Mouse (Mus musculus) cerebellum, postnatal 10 days (tissue): Measurements from ENCODE around the gene Sema3b.
"Not testable (repeated sequence)": the region's sequence is repeated elsewhere in the genome, so short reads cannot be mapped to it uniquely, and the experiment has no call there.

Experiments
- DNase-seq, 2 experiments: peaks; one replicate each; pipeline ENCODE4 v3.0.0; 2021; ENCODE audit warnings: mixed read lengths in 2 of 2

The Sema3b gene

DNA sequence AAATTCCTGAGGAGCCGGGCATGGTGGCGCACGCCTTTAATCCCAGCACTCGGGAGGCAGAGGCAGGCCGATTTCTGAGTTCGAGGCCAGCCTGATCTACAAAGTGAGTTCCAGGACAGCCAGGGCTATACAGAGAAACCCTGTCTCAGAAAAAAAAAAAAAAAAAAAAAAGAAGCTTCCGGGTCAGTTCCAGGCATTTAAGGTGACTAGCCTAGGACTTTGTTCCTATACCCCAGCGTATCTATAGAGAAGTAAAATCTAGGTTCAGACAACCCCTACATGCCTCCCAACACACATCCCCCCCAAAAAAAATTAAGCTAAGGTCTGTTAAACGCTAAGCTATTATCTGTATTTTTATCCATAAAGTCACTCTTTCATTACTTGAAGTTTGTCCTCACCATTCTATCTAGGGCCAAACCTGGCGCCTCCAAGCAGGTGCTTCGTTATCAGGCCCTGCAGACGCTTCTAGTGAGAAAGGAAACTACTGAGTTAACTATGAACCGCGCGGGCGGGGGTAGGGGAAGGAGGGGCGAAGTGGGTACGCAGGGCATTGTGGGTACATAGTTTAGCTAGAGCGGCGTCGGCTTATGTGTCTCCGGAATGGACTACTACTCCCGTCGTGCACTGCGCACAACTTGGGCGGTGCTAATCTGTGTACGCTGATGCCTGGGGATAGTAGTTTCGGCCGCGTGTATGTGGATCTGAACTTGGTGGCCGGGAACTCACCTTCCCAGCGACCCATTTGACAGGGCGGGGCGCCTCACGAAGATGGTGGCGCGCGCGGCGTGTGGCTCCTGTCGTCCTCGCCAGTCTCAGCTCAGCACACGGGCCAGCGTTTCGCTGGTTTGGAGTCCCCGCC lies 21.8 kb downstream of the Sema3b start, which contains the start of gene Ifrd2:
TSS of gene Ifrd2 (plus strand) at position 669 of the 859 bp plus-strand sequence.
- DNase-seq: peak; percentile 95 to 98

DNA sequence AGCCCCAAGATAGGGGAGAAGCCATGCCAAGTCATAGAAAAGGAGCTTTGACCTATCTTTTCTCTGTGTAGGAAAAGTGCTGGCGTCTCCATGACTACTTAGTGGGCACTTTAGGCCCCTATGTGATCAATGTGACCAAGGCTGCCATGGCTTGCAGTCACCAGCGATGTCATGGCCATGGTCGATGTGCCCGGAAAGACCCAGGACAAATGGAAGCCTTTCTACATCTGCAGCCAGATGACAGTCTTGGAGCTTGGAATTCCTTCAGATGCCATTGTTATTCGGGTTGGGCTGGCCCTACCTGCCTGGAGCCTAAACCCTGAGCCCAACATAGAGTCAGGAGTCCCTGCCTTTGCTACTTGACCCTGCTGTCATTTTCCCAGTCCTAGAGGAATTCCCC lies 22.5 kb downstream of the Sema3b start:
- no peak for DNase-seq

DNA sequence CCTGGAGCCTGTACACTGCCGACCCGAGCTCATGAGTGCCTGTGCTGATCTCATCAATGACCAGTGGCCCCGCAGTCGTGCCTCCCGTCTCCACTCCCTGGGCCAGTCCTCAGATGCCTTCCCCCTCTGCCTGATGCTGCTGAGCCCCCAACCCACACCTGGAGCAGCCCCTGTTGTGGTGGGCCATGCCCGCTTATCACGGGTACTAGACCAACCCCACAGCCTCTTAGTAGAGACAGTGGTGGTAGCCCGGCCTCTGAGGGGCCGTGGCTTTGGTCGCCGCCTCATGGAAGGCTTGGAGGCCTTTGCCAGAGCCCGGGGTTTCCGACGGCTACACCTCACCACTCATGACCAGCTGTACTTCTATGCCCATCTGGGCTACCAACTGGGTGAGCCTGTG lies 25.9 kb downstream of the Sema3b start:
- DNase-seq: no peak

DNA sequence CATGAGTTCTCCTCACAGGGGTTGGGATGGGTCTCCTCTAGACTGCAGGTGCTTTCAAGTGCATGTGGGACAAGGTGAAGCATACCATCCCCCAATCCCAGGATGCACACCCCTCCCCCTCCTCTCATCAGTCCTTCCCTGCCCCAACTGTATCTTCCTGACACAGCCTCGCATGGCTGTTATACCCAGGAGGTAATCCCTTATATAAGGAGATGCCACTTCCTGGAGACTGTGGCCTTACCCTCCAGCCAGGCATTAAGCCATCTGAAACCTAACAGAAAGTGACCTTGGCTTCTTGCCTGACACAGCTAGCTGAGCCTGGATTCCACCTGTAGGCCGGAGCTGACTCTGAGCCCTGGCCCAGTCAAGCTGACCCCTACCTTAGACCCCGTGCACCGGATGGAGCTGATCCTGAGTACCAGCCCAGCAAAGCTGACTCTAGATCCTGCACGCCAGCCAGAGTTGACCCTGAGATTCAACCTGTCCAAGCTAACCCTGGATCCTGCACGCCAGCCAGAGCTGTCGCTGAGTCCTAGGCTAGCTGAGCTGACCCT lies 26.4 kb downstream of the Sema3b start:
- no peak for DNase-seq

DNA sequence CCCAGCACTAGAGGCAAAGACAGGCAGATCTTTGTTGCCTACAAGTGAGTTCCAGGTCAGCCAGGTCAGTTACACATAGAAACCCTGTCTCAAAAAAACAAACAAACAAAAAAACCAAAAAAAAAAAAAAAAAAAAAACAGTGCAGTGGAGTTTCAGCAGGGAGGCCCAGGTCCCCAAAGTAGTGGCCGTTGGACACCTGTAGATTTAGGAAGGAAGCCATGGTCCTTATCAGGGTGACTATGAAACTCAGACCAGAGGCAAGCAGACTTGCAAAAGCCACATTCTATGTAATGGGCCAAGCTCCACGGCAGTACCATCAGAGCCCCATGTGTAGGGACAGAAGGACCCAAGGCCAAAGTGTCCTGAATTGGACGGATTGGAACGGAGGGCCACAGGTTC lies 27.4 kb downstream of the Sema3b start:
- DNase-seq: no peak

DNA sequence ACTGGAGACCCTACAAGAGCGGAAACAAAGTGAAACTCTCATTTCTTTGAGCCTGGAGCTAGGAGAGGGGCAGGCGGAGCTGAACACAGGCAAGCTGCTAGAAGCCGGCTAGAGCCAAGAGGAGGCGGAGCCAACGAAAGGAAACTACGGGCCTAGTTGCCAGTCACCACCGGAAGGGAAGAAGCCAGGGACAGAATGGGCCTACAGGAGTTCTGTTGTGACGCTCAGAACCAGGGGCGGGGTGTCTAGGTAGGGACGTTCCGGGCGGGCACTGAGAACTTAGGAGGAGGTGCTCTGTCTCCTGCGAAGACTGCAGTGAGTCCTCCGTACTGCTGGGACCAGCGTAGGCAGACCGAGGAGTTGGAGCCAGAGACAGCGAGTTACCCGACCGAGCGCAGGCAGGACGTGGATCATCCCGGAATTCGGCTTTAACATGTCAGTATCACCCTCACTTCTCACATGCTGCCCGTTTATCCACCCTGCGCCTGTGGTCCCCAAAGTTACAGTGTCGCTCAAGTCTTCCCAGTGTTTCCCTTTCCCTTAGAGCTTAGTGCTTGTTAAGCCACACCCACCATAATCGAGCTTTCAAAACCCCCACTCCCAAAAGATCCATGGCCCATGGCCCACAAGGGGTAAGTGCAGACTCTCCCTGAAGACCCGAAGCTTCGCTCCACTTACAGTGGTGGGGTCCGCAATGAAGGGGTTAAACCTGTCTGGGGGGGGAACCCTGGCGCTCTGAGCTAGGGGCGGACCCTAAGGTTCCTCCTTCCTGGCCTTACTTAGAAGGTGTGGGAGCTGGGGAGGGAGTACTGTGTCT lies 28.3 kb downstream of the Sema3b start, which contains the start of gene Hyal3:
TSS of gene Hyal3 (plus strand) at position 318 of the 817 bp plus-strand sequence.
- DNase-seq: peak; percentile 92 to 94

DNA sequence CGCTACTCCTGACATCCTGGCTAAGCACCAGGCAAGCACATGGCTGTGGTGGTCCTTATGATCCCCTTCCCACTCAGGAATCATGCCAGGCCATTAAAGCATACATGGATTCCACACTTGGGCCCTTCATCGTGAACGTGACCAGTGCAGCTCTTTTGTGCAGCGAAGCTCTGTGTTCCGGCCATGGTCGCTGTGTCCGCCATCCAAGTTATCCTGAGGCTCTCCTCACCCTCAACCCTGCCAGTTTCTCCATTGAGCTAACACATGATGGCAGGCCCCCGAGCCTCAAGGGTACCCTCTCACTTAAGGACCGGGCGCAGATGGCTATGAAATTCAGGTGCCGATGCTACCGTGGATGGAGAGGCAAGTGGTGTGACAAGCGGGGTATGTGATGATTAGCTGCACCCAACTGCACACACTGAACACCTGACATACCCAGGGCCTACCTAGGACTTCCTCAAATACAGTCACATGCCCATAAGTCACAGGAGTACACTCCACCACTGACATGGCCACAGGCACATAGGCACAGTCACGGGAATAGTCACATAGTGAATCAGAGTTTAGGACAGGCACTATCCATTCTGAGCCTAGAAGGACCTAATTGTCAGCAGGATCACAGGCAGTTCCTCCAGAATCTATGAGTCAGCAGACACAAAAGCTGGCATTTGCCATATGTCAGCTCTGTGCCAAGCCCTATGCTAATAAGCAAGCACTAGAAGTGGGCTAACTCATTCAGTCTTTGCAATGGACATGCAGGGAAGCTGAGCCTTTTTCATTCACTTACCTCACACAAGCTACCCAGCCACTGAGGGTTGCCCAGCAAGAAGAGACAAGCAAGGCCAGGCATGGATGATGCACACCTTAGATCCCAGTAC lies 29.8 kb downstream of the Sema3b start:
- no peak for DNase-seq

DNA sequence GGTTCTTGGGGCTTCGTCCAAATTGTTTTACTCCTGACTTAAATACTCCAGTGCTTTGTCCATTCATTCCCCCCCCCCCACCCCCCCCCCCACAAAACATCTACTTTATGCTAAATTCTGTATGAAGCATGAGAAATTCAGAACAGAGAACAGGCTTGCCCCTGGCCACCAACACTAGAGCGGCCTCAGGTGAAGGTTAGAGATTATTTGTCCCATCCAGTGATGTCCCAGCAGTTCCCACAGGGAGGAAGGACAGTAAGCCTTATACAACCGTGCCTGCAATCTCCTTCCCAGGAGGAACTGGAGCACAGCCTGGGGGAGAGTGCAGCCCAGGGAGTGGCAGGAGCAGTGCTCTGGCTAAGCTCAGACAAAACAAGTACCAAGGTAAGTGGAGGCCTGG lies 30.4 kb downstream of the Sema3b start, which contains the start of gene Naa80:
TSS of gene Naa80 (plus strand) at position 301 of the 400 bp plus-strand sequence.
- DNase-seq: no peak

DNA sequence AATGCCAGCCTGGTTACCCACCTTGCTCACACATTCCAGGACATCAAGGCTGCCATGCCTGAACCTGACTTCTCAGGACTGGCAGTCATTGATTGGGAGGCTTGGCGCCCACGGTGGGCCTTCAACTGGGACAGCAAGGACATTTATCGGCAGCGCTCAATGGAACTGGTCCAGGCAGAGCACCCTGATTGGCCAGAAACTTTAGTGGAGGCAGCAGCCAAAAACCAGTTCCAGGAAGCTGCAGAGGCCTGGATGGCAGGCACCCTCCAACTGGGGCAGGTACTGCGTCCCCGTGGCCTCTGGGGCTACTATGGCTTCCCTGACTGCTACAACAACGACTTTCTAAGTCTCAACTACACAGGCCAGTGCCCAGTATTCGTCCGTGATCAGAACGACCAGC lies 31.2 kb downstream of the Sema3b start:
- peak in 1 of 2 experiments; percentile 23 for DNase-seq

DNA sequence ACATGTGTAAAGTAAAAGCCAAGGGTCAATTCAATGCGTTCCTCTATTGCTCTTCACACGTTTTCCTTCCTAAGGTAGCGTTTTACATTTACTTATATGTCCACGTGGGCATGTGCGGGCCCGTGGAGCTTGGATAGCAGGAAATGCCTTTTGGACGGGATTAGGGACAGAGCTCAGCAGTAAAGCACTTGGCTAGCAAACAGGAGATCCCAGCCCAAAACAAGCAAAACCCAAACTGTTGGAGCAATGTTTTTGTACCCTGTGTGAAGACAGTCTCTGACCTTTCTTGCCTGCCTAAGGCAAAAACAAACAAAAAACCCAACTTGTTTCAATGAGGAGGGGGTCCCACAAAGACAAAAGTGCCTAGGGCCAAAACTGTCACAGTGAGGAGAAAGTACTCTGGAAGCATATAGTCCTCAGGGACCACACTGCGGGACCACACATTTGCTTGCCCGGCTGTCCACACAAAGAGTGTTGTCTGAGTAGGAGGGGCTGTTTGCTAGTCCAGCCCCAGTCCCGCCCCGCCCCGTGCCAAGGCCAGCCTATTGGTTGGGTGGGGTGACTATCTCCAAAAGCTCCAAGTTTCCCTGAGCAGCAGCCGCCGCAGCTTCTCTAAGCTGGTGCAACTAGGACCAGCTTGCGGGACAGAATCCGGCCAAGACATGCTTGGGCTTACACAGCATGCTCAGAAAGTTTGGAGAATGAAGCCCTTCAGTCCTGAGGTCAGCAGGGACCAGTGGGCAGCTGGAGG lies 32.5 kb downstream of the Sema3b start, which contains the start of gene Hyal1:
TSS of gene Hyal1 (plus strand) at position 571 of the 751 bp plus-strand sequence.
- peak; percentile 81 to 87 for DNase-seq

DNA sequence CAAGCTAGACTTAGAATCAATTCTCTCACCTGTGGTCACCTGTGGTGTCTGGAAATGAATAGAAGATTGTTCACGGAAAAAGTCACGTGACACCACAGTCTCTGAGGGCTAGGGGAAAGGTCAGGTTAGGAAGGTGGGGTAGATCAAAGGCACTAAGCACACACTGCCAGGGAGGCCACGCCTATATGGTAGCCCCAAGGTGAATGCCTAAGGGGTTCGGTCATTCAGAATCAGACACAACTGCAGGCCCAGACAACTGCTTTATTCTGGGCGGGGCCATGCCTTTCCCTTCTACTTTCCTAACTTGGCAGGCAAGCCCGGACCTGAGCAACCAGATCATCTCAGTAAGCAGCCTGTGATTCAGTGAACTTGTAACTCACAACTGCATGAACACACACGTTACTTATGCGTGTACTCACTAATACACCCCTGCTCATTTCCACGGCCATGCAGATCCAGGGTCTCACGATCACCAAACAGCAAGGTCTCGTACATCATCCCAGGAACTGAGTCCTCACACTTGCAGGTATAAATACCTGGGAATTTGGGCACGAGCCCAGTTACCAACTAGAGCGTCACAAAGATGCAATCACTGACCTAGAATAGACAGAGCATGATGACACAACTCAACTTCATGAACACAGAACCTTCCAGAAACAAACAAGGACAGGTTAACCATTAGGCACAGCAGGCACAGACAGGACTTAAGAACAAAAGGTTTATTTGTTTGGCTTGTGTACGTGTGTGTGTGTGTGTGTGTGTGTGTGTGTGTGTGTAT lies 33.3 kb downstream of the Sema3b start:
- peak; percentile 64 to 72 for DNase-seq

DNA sequence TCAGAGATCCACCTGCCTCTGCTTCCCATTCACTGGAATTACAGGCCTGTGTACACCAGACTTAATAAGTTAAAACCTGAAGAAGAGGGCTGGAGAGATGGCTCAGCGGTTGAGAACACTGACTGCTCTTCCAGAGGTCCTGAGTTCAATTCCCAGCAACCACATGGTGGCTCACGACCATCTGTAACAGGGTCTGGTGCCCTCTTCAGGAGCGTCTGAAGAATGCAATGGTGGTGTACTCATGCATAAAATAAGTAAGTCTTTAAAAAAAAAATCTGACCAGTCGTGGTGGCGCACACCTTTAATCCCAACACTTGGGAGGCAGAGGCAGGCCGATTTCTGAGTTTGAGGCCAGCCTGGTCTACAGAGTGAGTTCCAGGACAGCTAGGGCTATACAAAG lies 35.3 kb downstream of the Sema3b start:
- DNase-seq: not testable (repeated sequence)

DNA sequence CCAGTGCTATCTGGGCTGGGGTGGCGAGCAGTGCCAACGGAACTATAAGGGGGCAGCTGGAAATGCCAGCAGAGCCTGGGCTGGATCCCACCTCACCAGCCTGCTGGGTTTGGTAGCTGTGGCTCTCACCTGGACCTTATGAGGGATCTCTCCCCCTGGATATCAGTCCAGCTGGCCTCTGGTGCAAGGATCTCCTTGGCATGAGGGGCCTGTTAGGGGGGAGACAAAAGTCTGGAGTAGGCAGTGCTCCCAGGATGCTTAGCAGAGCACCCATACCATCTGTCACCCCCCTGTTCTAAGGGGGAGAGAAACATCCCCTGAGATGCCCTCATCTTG lies 36.7 kb downstream of the Sema3b start:
- no peak for DNase-seq

DNA sequence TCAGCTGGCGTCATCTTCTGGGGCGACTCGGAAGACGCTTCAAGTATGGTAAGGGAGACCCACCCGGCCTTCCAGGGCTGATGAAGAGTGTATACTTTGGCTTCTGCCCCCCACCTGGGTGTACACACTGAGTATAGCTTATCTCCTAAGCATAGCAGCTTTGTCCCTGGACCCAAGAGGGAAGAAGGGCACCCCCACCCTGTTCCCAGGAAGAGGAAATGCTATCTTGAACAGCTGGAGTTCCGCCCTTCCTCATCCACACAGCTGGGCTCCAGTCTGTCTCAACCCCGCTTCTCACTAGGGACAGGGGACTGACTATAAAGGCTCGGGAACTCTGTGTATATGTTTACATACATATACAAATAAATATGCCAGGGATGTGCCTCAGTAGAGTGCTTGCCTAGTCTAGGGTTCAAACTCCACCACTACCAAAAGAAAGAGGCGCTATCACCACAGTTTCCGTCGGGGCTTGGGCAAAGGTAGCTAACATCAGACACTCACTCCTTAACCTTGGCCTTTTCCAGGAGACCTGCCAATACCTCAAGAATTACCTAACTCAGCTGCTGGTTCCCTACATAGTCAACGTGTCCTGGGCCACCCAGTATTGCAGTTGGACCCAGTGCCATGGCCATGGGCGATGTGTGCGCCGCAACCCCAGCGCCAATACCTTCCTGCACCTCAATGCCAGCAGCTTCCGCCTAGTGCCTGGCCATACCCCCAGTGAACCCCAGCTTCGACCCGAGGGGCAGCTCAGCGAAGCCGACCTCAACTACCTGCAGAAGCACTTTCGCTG lies 37.3 kb downstream of the Sema3b start:
- DNase-seq: no peak

DNA sequence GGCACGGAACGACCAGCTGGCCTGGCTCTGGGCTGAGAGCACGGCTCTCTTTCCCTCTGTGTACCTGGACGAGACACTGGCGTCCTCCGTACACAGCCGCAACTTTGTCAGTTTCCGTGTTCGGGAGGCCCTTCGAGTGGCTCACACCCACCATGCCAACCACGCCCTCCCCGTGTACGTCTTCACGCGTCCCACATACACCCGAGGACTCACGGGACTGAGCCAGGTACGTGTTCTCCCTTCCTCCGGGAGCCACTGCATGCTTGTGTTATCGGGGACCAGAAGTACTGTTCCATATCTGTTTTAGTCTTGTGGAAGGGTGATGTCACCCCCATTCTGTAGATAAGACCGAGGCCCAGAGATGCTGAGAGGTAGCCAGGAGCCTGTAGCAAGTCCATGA lies 38.2 kb downstream of the Sema3b start:
- DNase-seq: no peak

DNA sequence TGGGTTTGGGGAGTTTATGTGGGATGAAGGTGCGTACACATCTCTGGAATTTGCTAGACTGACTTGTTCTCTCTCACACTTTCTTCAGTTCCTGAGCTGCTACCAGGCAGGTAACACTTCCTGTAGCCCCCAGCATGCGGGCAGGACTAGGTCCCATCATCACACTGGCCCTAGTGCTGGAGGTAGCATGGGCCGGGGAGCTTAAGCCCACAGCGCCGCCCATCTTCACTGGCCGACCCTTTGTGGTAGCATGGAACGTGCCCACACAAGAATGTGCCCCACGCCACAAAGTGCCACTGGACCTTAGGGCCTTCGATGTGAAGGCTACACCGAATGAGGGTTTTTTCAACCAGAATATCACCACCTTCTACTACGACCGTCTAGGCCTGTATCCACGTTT lies 39.0 kb downstream of the Sema3b start:
- DNase-seq: no peak

DNA sequence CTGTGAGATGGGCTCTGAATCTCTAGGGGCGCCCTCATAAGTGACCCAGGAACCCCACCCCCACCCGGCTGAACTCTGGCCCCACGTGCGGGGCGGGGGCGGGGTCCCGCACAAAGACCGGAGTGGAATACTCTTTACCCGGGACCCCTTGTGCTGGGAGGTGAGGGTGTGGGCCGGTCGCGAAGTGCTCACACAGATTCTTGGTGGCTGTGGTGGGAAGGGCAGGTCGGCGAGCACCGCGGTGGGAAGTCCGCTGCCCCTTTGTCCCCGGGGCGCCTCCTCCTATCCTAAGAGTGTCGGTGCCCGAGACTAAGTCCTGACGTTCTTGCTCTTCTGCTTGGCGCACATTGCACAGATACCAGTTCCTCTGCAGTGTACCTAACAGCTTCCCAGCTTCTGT lies 39.8 kb downstream of the Sema3b start:
- no peak for DNase-seq

DNA sequence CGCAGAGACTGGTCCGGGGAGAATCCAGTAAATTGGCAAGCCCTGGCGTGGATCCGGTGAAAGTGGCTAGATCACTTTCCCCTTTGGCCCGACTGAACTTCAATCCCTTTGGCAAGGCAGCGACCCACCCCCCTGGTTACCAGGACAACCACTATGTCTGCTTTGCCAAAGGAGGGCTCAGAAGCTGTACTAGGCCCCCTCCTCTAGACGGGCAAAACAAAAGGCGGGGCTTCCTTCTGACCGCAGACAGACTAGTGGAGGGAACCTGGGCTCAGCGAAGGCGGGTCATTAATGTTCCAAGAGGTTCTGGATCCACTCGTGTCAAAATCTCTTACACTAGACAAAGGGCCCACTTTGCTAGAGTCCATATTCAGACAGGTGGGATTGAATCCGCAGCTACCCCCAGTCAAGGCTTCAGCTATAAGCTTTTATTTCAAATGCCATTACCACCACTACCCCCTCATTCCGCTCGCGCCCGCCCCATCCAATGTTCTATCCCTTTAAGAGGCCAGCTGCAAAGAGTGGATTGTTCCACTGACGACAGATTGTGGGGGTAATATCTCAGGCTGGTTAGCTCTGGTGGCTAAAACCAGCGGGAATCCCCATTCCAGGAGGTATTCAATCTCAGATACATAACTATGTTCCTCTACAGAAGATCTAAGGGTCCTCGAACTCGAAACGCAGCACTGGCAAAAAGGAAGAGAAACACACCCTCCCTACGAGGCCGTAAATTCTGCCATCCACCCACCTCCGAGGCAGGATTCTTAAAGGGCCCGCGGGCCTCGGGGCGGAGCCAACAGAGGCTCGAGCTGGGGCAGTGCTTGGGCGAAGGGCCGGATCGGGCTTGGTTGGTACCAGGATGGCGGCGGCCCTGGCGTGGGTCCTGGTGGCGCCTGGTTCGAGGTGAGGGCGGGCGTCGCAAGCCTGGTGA lies 40.4 kb downstream of the Sema3b start:
- peak; percentile 90 to 92 for DNase-seq
